Mouse (Mus musculus) megakaryocyte, embryonic 14.5 days (primary cell): Measurements from ENCODE around the gene Pak4.

Source experiments
- FLI1 ChIP-seq: IDR thresholded peaks from 2 replicates; pipeline ENCODE4 v1.6.1; 2012; ENCODE audit warnings: low read length, inconsistent platforms, mixed read lengths
- GATA1 ChIP-seq: IDR thresholded peaks from 3 replicates; pipeline ENCODE4 v1.6.1; 2012; ENCODE audit warnings: mixed read lengths, low read length, inconsistent platforms, borderline replicate concordance

DNA sequence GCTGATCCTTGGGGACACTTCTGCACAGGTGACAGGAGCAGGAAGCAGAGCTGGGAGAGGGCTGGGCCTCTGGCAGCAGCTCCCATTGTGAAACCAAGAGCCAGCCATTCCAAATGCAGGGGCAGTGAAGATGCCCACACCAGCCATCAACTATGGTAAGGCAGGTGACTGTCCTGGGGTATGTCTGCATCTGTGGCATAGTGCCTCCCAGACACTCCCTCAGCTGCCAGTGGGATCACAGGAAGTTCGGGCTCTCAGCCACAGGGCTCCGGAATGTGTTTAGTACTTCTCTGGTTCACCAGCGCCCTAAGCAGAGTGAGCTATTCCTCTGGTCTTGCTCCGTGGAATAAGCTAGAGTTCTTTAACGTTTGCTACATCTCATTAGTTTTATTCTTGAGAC is 40.9 kb downstream of the Pak4 start:
- TF ChIP-seq FLI1, result no peak
- no peak for TF ChIP-seq GATA1
